Mouse (Mus musculus) thymus, adult 2 months (tissue): ENCODE data around the gene 1700029J07Rik.

ENCODE experiments used
- CTCF ChIP-seq: fragments of 200-500 bp; IDR thresholded peaks from 2 replicates; pipeline ENCODE4 v1.5.1; 2012; ENCODE audit warnings: mild to moderate bottlenecking, control low read depth, low read length, moderate library complexity, borderline replicate concordance; ENCODE audit not compliant: control insufficient read depth, poor library complexity, insufficient read depth; ENCODE audit errors: extremely low read depth
- POLR2A ChIP-seq: fragments of 200-500 bp; IDR thresholded peaks from 2 replicates; pipeline ENCODE4 v1.6.1; 2012; ENCODE audit warnings: mild to moderate bottlenecking, low read length, control low read depth, moderate library complexity; ENCODE audit not compliant: control insufficient read depth, poor library complexity, insufficient read depth; ENCODE audit errors: extremely low read depth

DNA sequence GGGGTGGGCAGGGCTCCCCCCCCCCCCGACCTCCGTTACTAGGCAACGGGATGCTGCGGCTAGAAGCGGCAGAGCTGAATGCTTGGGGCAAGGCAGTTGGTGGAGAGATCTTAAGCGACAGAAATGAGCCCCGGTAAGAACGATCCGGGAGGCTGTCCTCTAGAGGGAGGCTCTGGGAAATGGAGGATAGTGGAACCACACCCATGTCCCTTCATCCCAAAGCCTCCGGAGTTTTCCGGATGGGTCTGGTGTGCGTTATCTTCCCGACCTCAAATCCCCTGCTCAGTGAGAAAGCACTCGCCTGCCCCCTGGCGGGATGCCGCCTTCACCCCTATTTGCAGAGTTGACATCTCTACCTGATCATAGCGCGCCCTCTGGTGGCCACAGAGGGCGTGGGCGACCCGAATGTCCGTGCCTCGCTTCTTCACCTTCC lies 40.5 kb downstream of the 1700029J07Rik start, which contains the start of gene Ccdc110:
- TF ChIP-seq CTCF (peak; percentile 99), POLR2A (no peak)
